Mouse (Mus musculus) thymus, adult 18-20 months (tissue): ENCODE data around the gene Atf6.
A peak's percentile ranks its signal among the peaks of the same experiment; 100 is the strongest.

ENCODE experiments used
- DNase-seq, 2 experiments: peaks; one replicate each; pipeline ENCODE4 v3.0.0; 2022; ENCODE audit warnings: mixed read lengths in 2 of 2

Gene Atf6

DNA sequence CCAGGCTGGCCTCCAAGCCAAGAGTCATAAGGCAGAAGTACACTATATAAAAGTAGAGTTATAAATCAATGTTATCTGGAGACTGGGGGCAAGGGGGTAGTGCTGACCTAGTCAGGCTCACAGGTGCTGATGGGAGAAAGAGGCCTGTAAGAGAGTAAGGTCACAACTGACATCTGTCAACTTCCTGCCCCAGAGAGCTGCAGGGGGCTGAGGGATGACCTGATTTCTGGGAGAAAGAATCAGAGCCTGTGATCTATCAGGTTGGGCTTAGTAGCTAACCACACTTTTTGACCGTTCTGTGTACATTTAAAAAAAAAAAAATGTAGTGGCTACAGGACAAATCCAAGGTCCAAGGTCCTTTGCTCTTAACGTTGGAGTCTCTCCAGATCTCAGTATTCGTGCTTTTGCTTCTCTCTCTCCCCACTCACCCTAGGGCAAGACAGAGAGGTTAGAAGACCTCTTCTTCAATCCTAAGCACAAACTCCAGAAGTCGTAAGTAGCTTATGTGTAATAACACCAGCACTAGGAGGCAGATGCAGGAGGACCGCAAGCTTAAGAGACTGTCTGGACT is 15.4 kb upstream of the Atf6 start:
- no peak for DNase-seq

DNA sequence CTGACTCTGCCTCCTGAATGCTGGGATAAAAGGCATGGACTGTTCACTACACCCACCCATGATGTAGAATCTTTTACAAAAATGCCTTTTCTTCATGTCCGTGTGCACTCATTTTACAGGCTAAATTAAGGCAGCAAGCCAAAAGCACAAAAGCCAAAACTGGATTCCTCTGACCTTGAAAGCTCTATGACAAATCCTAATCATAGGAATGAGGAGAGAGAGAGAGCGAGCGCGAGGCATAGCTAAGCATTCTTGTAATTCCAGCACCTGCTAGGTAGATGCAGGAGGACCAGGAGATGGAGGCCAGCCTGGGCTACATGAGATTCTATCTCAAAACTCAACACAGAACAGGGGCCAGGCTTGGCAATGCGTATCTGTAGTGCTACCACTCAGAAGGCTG is 9.3 kb upstream of the Atf6 start:
- DNase-seq, result no peak

DNA sequence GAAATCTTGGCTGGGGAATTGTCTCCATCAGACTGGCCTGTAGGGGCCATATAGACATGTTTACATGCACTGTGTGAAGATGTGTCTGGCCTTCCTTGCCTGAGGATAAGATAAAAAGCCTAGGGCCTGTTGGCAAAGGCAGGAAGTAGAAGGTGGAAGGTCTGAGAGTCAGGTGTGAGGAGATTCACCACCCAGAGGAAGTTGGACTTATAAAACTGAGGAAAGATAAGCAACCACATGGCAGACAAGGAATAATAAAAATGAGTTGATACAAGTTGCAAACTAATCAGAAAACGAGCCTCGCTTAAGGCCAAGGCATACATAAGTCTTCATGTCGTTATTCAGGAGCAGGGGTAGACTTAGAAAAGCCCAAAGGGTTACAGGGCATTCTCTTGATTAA is 8.1 kb upstream of the Atf6 start:
- no peak for DNase-seq

DNA sequence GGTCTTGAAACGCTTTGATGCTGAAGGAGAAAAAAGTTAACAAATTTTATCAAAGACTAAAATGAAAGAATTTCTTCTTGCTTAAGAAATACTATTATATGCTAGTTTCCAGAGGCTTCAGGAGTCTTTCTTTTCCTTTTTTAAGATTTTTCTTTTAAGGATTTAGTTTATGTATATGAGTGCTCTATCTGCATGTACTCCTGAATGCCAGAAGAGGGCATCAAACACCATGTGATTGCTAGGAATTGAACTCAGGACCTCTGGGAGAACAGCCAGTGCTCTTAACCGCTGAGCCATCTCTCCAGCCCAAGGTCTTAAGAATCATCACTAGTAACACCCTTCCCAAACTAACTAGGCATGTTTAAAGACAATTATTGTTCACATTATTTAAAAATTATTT is 4.4 kb upstream of the Atf6 start:
- no peak for DNase-seq

DNA sequence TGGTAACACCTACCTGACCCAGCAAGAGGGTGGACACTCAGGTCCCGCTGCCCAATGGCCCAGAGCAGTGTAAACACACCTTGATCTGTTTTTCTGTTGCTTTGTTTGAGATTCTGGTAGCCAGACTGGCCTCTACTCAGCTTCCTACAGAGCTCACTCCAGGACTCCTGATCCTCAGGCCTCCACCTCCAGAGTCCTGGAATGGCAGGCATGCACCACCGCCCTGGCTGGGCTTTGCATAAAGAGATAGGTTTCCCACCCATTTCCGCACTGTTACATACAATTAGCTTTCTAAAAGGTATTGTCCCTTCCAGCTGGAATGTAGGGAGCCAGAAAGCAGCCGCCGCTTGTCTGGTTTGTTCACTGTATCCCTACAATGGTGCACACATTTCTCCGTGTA is 3.8 kb upstream of the Atf6 start:
- no peak for DNase-seq

DNA sequence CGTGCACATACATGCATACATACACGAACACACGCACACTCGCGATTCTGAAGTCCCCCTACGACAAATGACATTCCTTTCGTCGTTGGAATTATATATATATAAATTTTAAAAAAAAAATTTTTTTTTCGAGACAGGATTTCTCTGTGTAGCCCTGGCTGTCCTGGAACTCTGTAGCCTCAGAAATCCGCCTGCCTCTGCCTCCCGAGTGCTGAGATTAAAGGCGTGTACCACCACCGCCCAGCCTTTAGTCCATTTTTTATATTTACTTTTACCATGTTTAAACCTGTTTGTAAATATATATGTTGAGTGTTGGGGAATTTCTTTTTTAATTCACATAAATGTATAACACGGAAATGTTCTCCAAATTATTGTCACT is 1.3 kb upstream of the Atf6 start:
- DNase-seq, result no peak

DNA sequence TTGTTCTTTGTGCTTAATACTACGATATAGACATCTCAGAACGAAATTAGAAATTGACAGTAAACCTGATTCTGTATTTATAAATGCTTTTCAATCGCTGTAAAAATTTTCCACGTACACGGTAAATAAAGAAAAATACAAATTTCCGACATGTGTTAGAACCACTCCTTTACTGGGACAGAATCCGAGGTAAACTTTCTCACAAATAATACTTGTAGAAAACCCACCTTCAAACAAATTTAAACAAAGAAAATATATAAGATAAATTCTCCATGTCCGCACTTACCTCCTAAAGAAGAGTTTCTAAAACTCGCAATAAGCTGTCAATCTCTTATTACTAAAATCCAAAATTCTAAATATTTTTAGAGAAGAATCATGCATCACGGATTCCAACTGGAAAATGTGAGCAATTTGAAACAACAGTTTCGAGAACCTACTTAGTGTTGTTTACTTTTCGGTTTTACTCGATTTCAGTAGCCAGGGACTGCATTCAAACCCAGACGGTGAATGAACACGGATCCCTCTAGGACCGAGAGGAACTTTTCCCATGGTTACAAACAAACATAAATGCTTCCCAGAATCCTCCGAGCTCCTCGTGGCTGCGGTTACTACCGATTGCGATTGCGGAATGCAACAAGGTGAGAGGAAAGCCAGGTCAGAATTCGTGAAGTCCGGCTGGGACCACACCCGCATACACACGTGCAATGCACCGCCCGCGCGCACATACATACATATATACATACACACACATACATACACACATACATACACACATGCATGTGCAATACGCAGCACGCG is 735 bp upstream of the Atf6 start:
- peak in 1 of 2 experiments; percentile 21 for DNase-seq

DNA sequence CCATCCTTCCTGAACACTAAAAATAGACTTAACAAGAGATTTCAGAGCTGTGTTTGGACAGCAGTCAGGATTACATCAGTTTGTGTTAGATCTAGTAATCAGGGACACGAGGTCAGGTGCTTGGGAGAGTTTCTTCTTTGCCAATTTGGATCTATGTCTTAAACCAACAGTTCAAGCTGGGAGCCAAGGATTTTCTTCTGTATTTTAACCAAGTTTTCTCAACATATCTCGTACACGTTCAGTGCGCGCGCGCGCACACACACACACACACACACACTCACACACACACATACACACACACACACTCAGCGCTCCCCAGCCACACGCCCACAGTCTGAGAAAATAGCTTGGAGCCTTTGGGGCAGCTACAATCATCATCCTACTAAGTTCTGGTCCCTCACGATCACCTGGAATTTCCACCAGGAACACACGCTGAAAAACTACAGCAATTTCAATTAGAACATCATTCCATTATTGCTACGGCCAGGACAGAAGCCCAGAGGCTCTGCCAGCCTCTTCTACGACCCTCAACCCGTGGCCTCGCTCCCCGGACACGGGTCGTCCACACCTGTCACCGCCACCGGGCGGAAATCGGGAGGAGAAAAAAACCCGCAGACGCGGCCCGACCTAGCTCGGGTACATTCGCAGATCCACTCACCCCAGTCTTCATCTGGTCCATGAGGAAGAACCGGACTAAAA is 430 bp downstream of the Atf6 start:
- DNase-seq, result no peak

DNA sequence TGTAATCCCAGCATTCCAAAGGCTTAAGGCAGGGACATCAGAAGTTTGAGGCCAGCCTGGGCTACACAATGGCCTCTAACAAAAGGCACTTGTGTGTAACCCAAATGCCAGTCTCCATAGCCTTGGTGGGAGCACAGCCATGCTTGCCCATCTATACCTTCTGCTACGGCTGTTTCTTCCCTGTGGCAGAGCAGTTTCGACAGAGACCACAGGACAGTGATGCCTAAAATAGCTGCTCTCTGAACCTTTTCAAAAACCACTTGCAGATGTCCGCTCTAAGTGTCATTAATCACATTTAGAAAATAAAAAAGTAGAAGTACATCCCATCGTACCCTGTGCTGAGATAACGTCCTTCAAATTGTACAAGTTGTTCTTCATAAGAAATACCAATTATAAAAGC is 2.2 kb downstream of the Atf6 start:
- DNase-seq, result no peak

DNA sequence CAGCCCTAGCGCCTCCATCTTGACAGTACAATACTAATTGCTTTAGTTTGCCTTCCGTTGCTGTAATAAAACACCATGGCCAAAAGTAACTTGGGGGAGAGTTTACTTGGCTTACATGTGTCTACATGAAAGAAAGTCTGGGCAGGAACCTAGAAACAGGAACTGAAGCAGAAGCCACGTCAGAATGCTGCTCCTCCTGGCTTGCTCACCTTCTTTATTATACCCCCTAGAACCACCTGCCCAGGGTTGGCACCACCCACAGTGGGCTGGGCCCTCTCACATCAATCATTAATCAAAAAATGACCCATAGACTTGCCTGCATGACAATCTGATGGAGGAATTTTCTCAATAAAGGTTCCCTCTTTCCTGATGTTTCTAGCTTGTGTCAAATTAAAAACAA is 2.8 kb downstream of the Atf6 start:
- no peak for DNase-seq

DNA sequence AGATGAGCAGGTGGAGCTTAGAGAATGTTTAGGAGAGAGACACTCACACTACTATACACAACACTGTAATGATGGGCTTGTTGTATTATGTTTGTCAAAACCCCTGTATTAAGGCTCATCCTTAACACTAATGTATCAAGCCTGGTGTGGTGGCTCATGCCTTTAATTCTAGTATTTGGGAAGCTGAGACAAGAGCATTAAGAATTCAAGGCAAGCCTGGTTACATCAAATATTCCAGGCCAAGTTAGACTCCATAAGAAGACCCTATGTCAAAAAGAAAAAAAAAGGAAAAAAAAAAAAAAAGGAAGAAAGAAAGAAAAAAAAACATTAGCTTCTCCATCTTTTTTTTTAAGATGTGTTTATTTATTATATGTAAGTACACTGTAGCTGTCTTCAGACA is 3.3 kb downstream of the Atf6 start:
- no peak for DNase-seq

DNA sequence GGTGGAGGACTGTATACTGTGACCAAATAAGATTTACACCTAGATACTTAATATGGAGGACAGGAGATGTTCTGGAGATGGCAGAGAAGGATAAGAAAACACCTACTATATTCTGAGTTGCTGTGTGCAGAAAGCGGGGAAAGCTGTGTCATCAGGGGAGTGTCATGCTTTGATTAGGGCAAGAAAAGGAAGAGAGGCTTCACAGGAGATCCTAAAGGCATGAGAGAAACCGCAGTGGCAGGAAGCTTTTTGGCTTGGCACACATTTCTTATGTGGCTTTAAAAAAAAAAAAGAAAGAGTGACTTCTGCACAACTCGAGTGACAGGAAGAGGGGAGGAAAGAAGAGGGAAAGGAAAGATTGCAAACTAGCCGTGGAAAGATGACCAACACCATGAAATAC is 4.5 kb downstream of the Atf6 start:
- DNase-seq, result peak; percentile 11 to 47

DNA sequence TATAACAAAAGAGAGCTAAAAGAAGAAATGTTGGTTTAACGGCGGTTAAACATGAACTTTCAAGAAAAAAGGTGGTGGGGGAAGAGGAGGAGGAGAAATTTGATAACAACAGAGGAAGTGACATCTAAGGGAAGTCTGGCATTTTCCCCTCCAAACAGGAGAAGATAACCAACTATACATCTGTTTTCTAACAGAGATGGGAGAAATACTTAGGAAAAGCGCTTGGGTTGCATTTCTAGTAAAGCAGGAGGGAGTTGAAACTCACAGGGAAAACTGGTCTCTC is 5.2 kb downstream of the Atf6 start:
- no peak for DNase-seq

DNA sequence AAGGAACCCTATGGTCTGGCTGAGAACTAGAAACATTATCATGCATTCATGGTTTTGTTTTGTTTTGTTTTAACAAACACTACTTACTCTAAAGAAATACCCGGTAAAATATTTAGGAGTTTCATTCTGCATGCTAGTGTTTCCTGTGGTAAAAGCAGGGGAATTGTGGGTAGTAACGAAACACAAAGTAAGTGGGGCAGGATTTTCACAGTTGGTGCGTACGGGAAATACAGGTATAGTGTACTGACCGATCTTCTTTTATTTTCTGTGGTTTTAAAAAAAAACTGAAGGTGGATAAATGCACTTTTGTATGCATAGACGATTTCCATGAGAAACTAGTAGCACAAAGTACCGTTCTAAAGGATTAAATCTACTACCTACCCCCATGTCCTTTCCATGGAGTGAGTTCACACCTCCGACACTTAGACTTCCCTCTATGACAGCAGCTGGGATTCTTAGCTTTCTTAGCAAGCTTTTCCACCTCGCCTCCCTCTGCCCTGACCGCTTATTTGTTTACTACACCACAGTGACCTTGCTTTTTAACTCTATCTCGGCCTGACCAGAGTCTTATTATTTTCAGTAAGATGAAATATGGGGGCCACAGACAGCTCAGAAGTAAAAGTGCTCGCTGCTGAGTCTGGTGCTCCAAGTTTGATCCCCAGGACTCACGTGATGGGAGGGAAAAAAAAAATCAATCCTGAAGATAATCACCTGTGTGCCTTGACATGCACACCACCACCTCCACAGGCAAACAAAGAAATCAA is 5.7 kb downstream of the Atf6 start:
- no peak for DNase-seq

DNA sequence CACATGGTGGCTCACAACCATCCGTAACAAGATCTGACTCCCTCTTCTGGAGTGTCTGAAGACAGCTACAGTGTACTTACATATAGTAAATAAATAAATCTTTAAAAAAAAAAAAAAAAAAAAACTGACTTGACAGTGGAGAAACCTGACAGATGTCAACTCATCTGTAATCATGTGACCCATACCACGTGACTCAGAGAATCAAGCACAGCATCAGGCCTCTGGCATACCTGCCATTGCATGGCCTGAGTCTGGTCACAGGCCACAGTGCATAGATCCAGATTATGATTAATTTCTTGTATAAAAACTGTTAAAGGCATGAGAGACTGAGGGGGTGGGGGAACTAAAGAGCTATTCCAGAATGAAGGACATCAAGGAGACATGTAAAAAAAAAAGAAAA is 8.7 kb downstream of the Atf6 start:
- DNase-seq, result no peak

DNA sequence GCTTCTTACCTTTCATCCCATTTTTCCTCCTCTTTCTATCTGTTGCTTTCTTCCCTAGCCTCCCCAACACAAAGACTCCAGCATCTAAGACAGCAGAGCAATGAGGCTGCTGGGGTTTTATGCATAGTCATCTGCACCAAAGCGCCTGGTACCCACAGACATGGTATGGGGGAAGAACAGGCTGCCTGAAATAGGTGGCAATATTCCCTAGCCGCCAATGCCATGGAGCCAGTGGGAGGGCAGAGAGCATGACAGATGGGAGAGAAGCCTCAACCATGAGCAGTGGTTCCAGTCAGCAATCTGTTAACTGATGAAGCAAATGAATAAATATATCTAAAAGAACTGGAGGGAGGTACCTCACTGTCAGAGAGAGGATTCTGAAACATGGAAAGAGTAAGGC is 10.2 kb downstream of the Atf6 start:
- no peak for DNase-seq

DNA sequence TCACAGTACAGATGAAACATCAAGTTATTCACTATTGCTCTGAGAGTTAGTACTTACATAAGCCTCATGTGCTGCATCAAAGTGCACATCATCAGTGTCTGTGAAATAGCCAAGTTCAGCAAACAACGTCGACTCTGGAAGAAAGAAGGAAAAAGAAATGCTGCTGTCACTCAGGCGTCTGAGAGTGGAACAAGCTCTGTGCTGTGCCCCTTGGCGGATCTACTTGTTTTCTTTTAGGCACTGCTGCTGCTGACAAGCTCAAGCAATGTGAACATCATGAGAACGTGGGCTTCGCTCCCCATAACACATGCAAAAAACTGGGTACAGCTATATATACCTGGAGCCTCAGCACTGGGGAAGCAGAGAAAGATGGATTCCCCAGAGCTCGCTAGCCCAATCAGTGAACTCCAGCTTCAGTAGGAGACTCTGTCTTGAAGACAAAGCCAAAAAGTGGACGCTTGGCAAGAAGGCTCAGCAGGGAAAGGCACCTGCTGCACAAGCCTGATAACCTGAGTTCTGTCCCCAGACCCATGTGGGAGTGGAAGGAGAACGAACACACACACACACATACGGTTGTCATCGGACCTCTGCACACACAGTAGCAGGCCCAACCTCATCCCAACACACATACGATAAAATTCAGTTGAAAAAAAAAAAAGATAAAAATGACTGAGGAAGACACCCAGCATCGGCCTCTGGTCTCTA is 12.4 kb downstream of the Atf6 start:
- DNase-seq, result no peak

DNA sequence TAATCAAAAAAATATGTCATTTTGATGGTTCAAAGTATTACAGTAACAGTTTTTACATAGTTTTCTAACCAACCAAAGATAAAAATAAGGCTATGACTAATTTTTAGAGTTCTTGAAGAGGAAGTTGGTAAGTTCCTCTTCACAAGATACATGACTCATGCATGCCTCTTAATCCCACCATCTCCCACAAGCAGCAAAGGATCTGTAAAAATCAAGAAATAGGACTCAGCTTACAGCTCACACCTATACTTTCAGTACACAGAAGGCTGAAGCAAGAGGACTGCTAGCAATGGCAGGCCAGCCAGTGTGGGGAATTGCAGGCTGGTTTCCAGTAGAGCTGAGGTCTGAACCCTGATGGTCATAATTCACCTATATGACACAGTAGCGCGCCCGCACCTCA is 14.0 kb downstream of the Atf6 start:
- no peak for DNase-seq

DNA sequence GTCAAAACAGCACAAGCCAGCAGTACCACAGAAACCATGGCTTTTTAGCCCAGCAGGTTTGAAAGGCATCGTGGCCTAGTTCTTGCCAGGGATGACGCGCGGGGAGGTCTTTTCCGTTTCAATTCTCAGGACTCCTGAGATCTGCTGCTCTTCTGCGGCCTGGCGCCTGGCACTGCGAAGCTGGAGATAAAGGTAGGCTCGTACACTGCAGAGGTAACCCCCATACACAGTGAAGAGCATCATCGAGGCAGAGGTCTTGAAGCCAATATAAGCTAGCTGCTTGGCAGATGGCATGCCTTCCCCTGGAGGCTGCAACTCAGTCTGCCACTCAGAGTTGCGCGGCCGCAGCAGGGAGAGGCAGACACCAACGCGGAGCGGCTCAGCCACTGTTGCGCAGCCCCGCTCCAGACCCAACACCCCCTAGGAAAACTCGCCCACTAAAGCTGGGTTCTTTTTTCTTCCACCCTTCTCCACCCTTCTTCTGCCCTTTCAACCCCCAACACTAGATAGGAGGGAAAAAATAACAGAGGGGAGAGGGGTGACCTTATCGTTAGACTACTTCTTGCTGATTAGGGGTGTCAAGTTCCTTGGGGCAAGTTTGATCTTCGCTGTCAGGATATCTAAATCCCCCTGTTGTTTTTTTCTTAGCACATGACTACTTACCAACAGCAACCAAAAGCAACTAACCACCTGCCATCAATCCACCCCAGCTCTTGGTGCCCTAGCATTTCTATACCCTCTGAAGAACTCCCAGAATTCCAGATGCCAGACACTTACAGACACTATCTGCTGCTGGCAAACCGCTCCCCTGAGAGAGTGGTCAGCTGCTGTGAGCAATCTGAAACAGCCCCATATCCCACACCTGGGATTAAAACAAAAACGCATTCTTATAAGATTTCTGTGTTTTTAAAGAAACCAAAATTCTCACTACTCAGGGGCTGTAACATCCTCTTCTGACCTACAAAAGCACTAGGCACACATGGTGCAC is 16.6 kb downstream of the Atf6 start:
- no peak for DNase-seq

DNA sequence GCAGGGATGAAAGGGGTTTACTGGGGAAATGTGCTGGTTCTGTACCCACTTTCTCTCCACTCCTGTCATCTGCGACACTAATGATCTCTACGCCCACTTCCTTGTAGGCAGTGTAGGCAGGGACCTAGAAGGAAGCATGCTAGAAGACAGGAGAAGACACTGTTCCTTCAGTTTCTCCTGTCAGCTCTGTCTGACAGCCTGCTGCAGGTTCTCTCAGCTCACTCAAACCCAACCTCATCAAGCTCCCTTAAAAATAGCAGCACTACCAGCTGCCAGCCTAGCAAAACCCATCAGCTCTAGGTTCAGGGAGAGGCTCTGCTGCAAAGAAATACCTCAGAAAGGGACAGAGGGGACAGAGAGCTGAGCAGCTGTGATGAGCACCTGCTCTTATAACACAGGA is 17.6 kb downstream of the Atf6 start:
- DNase-seq, result no peak

DNA sequence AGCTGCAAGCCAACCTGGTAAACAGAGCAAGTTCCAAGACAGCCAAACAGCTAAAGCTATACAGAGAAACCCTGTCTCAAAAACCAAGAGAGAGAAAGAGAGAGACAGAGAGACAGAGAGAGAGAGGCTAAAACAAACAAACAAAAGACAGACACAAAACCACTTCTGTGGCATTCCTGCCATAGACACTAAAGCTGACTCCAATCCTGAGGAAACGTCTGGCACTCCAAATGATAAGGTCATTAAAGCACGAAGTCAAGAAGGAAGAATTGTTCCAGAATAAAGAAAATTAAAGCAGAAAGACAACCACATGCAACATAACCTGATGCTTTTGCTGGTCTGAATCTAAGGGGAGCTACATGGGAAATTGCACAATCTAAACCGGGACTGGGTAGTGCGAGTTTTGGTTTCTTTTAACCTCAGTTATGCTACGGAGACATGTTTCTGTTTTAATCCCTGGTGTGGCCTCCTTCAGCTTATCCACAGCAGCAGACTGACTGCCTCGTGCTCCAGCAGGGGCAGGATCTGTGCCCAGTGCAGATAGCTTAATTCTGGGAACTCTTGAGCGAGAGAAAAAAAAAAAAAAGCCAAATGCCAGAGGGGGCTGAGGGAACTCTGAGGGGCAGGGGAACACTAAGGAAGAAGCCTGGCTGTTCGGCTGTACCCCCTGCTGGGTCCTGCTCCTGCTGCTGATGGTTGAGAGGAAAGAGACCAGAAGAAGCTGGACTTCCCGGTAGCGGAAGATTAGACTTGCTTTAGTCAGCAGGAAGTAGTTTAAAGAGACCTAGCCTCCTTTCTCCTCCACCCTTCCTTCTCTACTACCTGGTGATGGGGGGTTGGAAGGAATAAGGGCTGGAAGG is 21.9 kb downstream of the Atf6 start:
- no peak for DNase-seq
